Mouse (Mus musculus): ENCODE results near the gene D630045J12Rik. TPM values are rescaled to one million over a fixed set of nuclear protein-coding genes. Genes with fewer than 3 reads are reported as not detected.

D630045J12Rik gene
- polyA plus RNA-seq, 1 experiment from 2014 or later, result 0.80 TPM

DNA sequence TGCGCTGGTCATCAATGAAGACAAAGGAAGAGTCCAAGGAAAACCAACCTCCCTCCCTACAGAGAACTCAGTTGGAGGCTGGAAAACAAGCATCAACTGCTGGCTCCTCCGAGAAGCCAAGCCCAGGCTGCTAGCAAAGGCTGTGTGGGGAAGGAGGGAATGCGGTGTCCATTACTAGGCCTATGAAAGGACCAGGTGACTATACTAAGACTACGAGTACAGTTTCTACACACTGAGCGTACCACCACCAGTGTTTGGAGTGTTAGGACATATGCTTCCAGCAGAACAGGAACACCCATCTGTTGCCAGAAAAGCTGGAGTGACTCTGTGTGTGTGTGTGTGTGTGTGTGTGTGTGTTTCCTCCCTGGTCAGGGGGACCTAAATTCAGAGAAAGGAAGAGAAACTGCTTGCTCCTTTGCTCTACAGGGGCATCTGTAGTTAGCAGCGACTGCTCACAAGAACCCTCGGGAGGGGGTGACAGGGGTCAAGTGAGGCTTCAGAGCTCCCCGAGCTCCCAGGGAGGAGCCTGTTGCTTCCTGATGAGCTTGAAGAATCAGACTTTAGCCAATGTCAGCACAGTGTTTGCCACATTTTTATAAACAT lies 108.2 kb downstream of the D630045J12Rik start:
- H3K27ac ChIP-seq, result no peak overlapping the region
- ATAC-seq, result no peak
- no peak overlapping the region for H3K4me3 ChIP-seq
- 60% methylated on average over 8 of the region's 8 CpGs for WGBS (ENCODE audit: insufficient replicate concordance)
- no peaks in the 10 kb centered on the region for H3K9me3 ChIP-seq (replicated peaks)
- H3K27me3 ChIP-seq (replicated peaks), result no peaks in the 10 kb centered on the region
- no peaks in the 10 kb centered on the region for H3K4me1 ChIP-seq
- H3K4me2 ChIP-seq, result no peak overlapping the region
- H3K36me3 ChIP-seq, result no peaks in the 10 kb centered on the region
- H3K9ac ChIP-seq, result no peak overlapping the region

DNA sequence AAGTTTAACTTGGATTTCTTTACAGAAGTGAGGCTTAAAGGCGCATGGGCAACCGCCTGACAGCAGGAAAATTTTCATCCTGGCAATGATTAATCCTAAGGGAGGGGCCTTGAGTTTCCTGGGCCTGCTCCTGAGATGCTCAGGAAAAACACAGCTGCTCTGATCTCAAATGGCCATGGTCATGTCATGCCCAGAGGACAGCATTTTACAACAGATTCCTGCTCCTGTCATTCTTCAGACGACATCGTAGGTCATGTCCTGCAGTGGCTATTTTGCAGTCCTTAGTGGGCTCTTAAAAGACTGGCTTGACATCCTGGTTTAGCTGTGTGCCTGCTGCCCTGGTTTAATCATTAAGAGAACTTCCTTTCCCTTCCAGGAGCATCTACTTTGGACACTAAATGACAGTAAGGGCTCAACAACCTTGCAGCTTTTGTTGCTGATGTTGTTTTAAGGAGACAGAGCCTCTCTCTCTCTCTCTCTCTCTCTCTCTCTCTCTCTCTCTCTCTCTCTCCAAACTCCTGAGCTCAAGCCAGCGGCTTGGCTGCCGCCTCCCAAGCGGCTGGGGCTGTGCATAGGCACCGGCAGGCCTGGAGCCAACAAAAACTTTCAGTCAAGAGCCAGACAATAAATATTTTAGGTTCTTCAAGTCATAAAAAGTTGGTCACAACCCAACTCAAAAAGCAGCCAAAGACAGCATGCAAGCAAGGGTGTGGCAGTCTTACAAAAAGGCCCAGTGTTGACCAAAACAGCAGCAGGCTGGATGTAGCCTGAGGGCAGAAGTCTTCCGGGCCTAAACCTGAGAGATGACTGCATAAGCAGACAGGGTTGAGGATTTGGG lies 109.4 kb downstream of the D630045J12Rik start:
- no peaks in the 10 kb centered on the region for H3K36me3 ChIP-seq
- H3K4me1 ChIP-seq, result no peaks in the 10 kb centered on the region
- H3K4me3 ChIP-seq, result no peak overlapping the region
- no peak for ATAC-seq
- 63% methylated on average over 9 of the region's 9 CpGs for WGBS (ENCODE audit: insufficient replicate concordance)
- H3K27ac ChIP-seq, result peak overlapping the region; percentile 40; the same call in 1 of the 2 replicates
- H3K4me2 ChIP-seq, result no peak overlapping the region
- H3K9ac ChIP-seq, result no peak overlapping the region
- H3K9me3 ChIP-seq (replicated peaks), result no peaks in the 10 kb centered on the region
- H3K27me3 ChIP-seq (replicated peaks), result no peaks in the 10 kb centered on the region

DNA sequence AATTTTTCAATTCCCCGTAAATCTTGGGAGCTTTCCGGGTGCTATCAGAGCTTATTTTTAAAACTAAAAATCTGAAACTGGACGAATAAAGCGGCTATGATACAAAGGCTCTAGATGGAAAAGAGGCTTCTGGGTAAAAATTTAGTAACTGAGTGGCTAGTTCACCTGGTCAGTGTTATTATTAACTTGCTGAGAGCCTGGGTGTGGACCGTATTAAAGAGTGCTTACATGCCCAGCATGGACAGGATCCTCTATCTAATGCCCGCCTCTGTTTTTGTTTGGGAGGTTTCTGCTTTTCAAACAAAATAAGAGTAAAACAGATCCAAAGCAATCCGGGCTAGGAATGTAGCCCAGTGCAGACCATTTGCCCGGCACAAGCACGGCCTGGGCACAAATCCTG lies 113.4 kb downstream of the D630045J12Rik start:
- Histone ChIP-seq H3K9ac (no peak overlapping the region), H3K36me3 (peaks cover 6% of the 10 kb centered on the region; the same call in 1 of the 2 replicates), H3K4me1 (no peaks in the 10 kb centered on the region), H3K27ac (no peak overlapping the region), H3K4me3 (no peak overlapping the region), H3K27me3 (replicated peaks) (no peaks in the 10 kb centered on the region), H3K9me3 (replicated peaks) (no peaks in the 10 kb centered on the region), H3K4me2 (no peak overlapping the region)
- ATAC-seq, result no peak
- WGBS (ENCODE audit: insufficient replicate concordance), result 74% methylated on average over 9 of the region's 9 CpGs

DNA sequence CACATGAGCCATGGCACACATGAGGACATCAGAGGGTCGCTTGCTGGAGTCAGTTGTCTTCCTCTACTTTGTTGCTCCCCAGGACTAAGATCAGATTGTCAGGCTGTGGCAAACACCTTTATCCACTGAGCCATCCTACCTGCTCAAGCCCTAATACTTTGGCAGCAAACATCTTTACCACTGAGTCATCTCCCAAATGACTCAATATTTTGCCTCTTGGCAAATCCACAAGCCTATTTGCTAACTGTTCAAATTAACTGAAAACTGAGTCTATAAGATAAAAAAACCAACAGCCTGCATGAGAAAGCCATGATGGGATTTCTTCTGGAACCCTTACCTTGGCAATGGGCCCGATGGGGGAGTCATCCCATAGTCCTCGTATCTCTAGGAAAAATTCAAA lies 114.7 kb downstream of the D630045J12Rik start:
- Histone ChIP-seq H3K9ac (no peak overlapping the region), H3K9me3 (replicated peaks) (no peaks in the 10 kb centered on the region), H3K4me2 (no peak overlapping the region), H3K27ac (no peak overlapping the region), H3K4me1 (no peaks in the 10 kb centered on the region), H3K36me3 (peaks cover 6% of the 10 kb centered on the region; the same call in 1 of the 2 replicates), H3K27me3 (replicated peaks) (no peaks in the 10 kb centered on the region), H3K4me3 (no peak overlapping the region)
- no peak for ATAC-seq
- 67% methylated on average over 3 of the region's 3 CpGs for WGBS (ENCODE audit: insufficient replicate concordance)

DNA sequence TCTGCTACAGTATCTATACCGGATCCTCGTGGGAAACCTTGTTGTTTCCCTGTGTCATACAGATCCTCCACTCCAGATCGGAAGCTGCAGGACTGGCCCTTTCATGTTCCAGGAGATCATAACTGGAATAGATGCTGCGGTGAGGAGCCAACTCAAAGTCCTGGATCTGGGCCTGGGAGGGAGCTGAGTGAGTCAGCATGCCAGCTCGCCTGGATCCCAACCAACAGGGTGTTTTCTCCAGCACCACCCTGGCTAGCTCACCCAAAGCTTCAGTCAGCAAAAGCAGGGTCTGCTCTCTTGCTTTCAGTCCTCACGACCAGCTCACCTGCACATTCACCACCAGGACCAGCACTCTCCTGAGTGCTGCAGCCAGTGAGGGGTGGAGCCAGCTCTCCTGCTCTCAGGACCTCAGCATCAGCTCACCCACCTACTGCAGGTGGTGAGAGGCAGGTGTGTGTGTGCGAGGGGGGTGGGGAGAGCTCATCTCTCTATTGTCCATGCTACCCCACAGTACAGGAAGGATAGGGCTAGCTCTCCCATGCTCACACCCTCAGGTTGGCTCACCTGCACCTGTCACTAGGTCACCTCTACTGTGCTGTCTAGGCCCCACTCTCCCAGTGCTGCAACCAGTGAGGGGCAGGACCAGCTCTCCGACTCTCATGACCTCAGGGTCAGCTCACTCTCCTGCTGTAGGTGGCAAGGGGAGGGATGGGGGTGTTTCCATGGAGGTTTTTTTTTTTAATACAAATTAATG lies 118.8 kb downstream of the D630045J12Rik start:
- ATAC-seq, result no peak
- Histone ChIP-seq H3K36me3 (peaks cover 6% of the 10 kb centered on the region; the same call in 1 of the 2 replicates), H3K4me2 (no peak overlapping the region), H3K9ac (no peak overlapping the region), H3K4me1 (no peaks in the 10 kb centered on the region), H3K9me3 (replicated peaks) (no peaks in the 10 kb centered on the region), H3K27ac (no peak overlapping the region), H3K27me3 (replicated peaks) (no peaks in the 10 kb centered on the region), H3K4me3 (no peak overlapping the region)
- WGBS (ENCODE audit: insufficient replicate concordance), result 70% methylated on average over 8 of the region's 8 CpGs

DNA sequence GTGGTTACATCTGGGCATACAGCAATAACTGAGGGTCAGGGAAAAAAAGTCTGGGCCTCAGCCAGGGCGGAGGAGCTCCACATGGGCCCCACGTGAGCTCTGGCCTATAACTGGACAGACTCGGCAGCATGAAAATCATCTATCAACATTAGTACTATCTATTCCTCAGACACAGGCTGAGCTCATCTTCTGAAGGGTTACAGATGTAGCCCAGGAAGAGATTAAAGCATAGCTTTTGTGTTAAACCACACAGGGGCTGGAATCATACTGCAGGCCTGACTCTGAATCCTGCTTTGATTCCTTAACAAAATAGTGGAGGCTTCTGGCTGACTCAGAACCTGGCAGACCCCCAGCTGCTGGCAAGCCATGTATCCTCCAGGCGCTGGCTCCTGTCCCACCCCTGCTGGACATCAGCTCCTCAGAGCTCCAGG lies 122.0 kb downstream of the D630045J12Rik start:
- Histone ChIP-seq H3K9ac (no peak overlapping the region), H3K4me2 (no peak overlapping the region), H3K4me1 (no peaks in the 10 kb centered on the region), H3K36me3 (peaks cover 14% of the 10 kb centered on the region), H3K4me3 (no peak overlapping the region), H3K27me3 (replicated peaks) (no peaks in the 10 kb centered on the region), H3K27ac (no peak overlapping the region), H3K9me3 (replicated peaks) (no peaks in the 10 kb centered on the region)
- WGBS (ENCODE audit: insufficient replicate concordance), result 78% methylated on average over 4 of the region's 4 CpGs
- no peak for ATAC-seq

DNA sequence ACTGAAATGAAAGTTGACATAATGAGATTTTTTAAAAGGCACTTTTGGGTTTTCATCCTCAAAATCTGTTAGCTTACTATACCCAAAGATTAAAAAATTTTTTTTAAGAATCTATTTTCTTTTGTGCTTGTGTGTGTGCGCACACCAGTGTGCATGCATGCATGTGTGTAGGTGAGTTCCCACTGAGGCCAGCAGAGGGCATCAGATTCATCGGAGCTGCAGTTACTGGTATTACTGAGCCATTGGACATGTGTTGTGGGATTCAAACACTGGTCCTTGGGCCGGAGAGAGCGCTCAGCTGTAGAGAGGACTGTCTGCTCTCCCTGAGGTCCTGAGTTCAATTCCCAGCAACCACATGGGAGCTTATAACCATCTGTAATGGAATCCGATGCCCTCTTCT lies 123.9 kb downstream of the D630045J12Rik start:
- WGBS (ENCODE audit: insufficient replicate concordance), result 79% methylated on average over 5 of the region's 5 CpGs
- Histone ChIP-seq H3K9ac (no peak overlapping the region), H3K4me1 (0 out of 2 replicates have a peak, but pooled peaks cover 5% of the 10 kb centered on the region), H3K4me3 (no peak overlapping the region), H3K36me3 (peaks cover 8% of the 10 kb centered on the region), H3K27ac (no peak overlapping the region), H3K9me3 (replicated peaks) (no peaks in the 10 kb centered on the region), H3K27me3 (replicated peaks) (no peaks in the 10 kb centered on the region), H3K4me2 (no peak overlapping the region)
- no peak for ATAC-seq

DNA sequence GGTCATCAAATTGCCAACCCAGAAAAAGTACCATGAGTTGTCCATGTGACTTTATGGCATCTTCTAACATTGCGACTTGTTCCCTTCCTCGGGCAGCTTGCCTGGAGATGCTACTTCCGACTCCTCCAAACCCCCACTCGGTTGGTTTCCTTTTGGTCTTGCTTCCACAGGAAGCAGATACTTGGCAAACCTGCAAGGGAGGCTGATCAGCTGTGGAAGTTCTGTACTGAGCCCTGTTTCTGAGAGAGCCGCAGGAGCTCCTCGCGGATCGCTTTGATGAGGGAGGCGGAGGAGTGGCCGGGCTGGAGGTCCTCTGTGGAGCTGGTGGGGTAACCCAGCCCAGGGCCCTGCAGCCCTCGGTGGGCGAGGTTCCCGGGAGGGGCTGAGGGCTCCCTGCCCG lies 125.7 kb downstream of the D630045J12Rik start:
- Histone ChIP-seq H3K4me1 (0 out of 2 replicates have a peak, but pooled peaks cover 5% of the 10 kb centered on the region), H3K4me2 (no peak overlapping the region), H3K27me3 (replicated peaks) (no peaks in the 10 kb centered on the region), H3K27ac (no peak overlapping the region), H3K36me3 (peaks cover 8% of the 10 kb centered on the region), H3K9ac (no peak overlapping the region), H3K9me3 (replicated peaks) (no peaks in the 10 kb centered on the region), H3K4me3 (no peak overlapping the region)
- no peak for ATAC-seq
- WGBS (ENCODE audit: insufficient replicate concordance), result 70% methylated on average over 14 of the region's 14 CpGs

DNA sequence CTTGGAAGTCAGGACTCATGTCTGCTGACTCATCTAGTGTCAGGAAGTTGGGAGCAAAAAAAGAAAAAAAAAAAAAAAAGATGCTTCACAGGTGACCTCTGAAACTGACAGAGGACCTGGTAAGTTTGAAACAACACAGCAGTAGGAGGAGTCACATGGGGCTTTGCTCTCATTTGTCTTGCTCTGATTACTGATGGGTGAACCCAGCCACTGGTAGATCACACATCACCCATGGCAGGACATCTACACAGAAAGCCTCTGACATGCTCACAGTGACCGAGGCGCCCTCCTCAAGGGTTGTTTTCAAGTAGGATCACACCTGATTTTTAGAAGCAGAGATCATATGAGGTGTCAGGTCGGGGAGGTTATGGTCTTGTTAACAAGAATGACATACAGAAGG lies 128.3 kb downstream of the D630045J12Rik start:
- Histone ChIP-seq H3K4me3 (no peak overlapping the region), H3K4me2 (no peak overlapping the region), H3K36me3 (peaks cover 8% of the 10 kb centered on the region), H3K9me3 (replicated peaks) (no peaks in the 10 kb centered on the region), H3K27me3 (replicated peaks) (no peaks in the 10 kb centered on the region), H3K27ac (no peak overlapping the region), H3K9ac (no peak overlapping the region), H3K4me1 (0 out of 2 replicates have a peak, but pooled peaks cover 11% of the 10 kb centered on the region)
- WGBS (ENCODE audit: insufficient replicate concordance), result 78% methylated on average over 3 of the region's 3 CpGs
- no peak for ATAC-seq

DNA sequence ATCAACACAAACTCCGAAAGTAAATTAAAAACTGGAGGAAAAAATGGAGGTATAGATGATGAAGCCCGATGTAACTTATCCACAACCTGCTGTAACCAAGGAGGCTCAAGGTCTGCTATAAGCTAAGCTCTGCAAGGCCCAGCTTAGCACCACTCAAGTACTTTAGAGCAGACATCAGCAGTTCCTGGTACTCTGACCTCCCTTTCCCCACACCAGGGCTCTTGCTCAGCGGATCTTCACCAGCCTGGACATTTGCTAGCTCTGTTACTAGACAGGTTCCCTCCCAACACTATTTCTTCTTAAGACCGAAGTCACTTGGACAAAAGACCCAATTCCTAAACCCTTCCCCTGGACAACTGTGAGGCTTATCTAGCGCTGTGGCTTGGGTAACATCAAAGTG lies 128.9 kb downstream of the D630045J12Rik start:
- Histone ChIP-seq H3K4me1 (0 out of 2 replicates have a peak, but pooled peaks cover 11% of the 10 kb centered on the region), H3K4me3 (no peak overlapping the region)
- 71% methylated on average over 5 of the region's 5 CpGs for WGBS (ENCODE audit: insufficient replicate concordance)

DNA sequence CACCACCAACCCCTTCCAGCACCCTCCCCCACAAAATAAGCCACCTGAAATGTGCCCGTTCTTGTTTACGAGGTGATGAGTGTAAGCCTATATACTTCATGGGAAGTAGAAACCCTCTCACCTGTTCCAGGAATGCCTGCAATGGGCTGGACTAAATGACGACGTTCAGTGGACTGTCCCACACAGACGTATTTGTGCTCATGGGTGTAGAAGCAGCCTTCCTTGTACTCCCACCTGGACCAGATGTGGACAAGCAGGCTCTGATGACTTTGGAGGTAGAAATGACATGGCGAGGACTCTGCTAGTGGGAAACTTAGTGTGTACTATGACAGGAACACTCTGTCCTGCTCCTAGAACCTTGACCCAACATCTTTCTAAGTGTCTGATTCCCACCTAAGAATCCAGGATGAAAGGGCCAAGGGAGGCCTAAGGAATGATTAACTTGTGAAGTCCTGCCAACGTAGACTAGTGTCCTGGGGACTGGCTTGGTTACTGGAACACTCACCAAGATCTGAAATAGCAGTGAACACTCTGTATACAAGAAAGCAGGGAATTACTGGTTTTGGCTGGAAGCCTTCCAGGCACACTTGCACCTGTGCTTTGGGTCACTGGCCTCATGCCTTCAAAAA lies 129.5 kb downstream of the D630045J12Rik start, which contains the start of gene Atp6v0a4:
Gene Atp6v0a4 (minus strand): TSS at position 380 of the 629 bp plus-strand sequence.
- H3K4me3 ChIP-seq, result no peak within 1 kb of the TSS
- no peak for ATAC-seq
- H3K9ac ChIP-seq, result no peak within 1 kb of the TSS
- peaks cover 8% of the 10 kb centered on the region; the same call in 1 of the 2 replicates for H3K36me3 ChIP-seq
- H3K9me3 ChIP-seq (replicated peaks), result no peaks in the 10 kb centered on the region
- H3K4me1 ChIP-seq, result 0 out of 2 replicates have a peak, but pooled peaks cover 11% of the 10 kb centered on the region
- 75% methylated on average over 7 of the region's 7 CpGs for WGBS (ENCODE audit: insufficient replicate concordance)
- no peak within 1 kb of the TSS for H3K27ac ChIP-seq
- H3K27me3 ChIP-seq (replicated peaks), result no peaks in the 10 kb centered on the region
- H3K4me2 ChIP-seq, result no peak within 1 kb of the TSS

More for the DNA sequence above, 128.9 kb downstream of the D630045J12Rik start:
- no peak overlapping the region for H3K27ac ChIP-seq
- H3K4me2 ChIP-seq, result no peak overlapping the region
- no peak for ATAC-seq
- no peak overlapping the region for H3K9ac ChIP-seq
- H3K9me3 ChIP-seq (replicated peaks), result no peaks in the 10 kb centered on the region
- no peaks in the 10 kb centered on the region for H3K27me3 ChIP-seq (replicated peaks)
- H3K36me3 ChIP-seq, result peaks cover 8% of the 10 kb centered on the region
